Mouse (Mus musculus): ENCODE results near the gene Pfas.
"Not testable (repeated sequence)": the region's sequence is repeated elsewhere in the genome, so short reads cannot be mapped to it uniquely, and the experiment has no call there.

Gene Pfas

DNA sequence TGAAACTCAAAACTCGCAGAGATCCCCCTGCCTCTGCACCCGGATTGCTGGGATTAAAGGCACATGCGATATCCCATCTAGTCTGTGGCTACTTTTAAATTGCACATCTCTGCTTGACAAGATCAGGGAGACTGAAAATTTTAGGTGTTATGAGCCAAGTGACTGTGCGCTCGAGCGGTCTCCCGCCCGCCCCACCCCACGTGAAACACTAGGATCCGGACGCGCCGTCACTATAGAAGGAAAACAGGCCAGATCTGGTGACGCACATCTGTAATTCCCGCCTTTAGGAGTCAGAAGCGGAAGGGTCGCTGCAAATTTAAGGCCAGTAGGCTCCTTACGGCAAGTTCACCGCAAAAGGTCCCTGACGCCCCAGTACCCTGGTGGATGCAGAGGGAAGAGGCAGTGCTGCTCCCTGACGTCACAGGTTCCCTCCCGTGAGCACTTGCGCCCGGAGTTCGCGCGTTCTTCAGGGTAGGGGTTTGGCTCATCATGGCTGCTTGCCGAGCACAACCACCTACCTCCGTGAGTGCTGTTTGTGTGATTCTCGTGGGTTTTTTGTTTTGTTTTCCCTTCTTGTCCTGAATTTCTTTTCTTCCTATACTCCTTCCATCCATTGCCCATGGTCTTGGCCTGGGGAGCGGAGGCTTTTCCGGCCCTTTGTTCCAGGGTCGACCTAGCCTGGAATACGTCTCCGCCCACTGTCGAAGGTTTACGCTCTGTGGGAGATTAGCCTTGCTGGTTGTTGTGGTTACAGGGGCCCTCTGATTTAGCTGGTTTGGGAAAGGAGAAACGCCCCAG is 7.6 kb upstream of the Pfas start, which contains the start of gene Ctc1:
Gene Ctc1 (plus strand): TSS at position 268 of the 798 bp plus-strand sequence.
- peak; percentile 82 to 88 for DNase-seq (ENCODE audit: low spot score in 2 of 2)

DNA sequence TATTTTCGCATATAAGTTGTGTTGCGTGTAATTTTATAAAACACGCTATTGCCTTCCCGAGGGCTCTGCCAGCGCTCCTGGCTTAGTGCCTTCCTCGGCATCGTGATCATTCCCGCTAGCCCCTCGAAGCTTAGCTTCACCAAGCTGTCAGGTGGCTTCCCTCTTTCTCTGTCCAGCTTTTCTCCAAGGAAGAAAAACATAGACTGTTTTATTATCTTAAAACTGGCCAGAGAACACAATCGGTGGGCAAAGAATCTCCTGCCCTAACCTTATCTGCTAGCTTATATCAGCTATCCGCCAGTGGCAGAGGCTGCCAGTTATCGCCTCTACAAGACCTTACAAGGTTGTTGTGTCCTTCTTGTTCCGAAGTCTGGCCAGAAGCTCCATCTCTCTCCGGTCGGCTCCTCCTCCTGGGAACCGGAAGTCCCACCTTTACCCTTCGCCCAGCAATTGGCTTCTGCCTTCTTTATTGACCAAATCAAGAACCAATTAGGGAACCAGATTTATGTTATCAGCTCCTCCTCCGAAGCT is 3.9 kb upstream of the Pfas start:
- DNase-seq (ENCODE audit: low spot score in 2 of 2) = peak; percentile 78 to 80

DNA sequence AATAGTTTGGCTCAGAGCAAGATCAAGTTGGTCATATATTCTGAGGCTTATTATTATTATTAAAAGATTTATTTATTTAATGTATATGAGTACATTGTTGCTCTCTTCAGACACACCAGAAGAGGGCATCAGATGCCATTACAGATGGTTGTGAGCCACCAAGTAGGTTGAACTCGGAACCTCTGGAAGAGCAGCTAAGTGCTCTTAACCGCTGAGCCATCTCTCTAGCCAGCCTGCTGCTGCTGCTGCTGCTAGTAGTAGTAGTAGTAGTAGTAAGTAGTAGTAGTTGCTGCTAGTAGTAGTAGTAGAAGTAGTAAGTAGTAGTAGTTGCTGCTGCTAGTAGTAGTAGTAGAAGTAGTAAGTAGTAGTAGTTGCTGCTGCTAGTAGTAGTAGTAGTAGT is 3.2 kb upstream of the Pfas start:
- not testable (repeated sequence) for DNase-seq (ENCODE audit: low spot score in 2 of 2)

DNA sequence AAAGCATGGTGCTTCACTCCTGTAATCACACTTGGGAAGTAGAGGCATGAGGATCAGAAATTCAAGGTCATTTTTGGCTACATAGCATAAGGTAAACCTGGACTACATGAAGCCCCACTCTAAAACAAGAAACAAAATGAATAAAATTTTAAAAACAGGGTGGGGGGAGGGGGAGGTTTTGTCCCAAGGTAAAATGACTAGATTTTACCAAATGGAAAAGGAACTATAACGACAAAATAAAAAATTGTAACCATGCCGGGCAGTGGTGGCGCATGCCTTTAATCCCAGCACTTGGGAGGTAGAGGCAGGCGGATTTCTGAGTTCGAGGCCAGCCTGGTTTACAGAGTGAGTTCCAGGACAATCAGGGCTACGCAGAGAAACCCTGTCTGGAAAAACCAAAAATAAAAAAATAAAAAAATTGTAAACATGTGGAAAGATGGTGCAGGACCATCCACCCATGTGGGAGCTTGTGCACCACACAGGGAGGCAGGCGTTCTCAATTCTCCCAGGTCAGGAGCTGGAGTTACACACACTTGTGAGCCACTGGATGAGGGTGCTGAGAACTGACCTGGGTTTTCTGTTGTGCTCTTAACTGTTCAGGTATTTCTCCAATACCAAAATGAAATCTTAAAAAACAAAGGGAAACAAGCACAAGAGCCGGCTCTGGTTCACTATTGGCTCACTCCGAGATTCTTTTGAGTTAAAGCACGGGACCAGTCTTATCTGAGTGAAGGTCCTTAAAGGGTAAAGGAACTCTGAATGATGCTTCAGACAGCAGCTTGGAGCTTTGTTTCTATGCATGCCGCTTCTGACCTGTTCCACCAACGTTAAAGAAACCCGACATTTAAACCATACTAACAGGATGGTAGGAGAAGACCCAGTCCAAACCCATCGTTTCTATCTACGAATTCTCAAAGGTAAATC is 2.4 kb upstream of the Pfas start:
- no peak for DNase-seq (ENCODE audit: low spot score in 2 of 2)

DNA sequence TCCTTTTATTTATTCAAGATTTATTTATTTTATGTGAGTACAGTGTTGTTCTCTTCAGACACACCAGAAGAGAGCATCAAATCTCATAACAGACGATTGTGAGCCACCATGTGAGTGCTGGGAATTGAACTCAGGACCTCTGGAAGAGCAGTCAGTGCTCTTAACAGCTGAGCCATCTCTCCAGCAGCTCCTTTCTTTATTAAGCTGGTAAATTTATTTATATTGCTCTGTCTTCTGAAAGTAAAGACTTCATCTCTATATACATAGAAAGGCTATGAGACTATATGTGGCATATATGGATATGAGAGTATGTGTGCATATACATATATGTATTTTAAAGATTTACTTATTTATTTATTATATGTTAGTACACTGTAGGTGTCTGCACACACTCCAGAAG is 1.2 kb upstream of the Pfas start:
- no peak for DNase-seq (ENCODE audit: low spot score in 2 of 2)

DNA sequence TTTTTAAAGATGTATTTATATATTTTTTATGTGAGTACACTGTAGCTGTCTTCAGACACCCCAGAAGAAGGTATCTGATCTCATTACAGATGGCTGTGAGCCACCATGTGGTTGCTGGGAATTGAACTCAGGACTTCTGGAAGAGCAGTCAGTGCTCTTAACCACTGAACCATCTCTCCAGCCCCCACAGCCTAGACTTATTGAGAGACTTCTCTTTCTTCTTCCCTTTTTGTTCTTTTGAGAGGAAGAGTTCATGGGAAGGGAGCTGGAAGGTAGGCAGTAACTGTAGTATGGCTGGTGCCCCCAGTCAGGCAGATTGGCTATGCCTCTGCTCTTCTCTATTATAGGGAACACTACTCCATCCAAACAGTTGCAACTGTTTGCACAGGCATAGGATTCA is 1.7 kb downstream of the Pfas start:
- DNase-seq (ENCODE audit: low spot score in 2 of 2) = not testable (repeated sequence)

DNA sequence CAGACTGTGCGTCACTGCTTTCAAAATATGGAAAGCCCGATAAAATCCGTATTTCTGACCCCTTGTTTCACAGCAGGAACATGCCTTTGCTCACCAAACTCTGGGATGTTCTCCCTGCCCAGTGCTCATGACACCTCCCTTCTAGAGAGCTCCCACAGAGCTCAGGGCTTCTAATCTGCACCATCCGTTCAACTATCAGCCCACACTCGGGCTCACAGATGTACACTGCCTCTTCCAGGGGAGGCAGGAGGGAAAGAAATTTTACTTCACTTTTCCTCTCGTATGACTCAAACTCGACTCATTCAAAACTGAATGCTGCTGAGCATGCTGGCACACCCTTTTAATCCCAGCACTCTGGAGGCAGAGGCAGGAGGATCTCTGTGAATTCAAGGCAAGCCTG is 3.1 kb downstream of the Pfas start:
- no peak for DNase-seq (ENCODE audit: low spot score in 2 of 2)

DNA sequence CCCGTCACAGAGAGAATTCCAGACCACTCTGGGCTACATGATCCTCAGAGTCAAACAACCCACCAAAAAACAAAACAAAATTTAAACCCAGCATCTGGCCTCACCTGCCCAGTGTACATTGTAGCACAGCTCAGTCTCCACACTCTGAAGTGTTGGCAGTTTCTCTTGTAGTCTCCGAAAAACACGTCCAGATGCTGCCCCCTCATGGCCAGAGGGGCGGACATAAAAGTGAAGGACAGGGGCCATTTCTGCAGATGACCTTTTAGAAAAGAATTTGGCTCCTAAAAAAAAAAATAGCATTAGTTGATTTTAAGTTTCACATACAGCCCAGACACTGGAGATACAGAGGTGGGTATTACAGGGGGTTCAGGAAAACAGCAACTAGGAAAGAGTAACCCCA is 4.7 kb downstream of the Pfas start:
- no peak for DNase-seq (ENCODE audit: low spot score in 2 of 2)

DNA sequence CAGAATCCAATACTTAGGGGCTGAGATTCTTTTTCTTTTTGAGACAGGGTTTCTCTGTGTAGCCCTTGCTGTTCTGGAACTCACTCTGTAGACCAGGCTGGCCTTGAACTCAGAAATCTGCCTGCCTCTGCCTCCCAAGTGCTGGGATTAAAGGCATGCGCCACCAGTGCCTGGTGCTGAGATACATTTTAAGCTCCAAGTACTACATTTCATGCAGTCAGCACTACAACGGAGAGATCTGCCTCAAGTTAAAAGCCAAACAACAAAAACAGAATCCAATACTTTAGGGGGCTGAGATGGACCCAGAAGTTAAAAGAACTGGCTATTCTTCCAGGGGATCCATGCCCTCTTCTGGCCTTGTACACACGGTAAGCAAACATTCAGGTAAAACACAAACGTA is 5.5 kb downstream of the Pfas start:
- DNase-seq (ENCODE audit: low spot score in 2 of 2) = not testable (repeated sequence)

DNA sequence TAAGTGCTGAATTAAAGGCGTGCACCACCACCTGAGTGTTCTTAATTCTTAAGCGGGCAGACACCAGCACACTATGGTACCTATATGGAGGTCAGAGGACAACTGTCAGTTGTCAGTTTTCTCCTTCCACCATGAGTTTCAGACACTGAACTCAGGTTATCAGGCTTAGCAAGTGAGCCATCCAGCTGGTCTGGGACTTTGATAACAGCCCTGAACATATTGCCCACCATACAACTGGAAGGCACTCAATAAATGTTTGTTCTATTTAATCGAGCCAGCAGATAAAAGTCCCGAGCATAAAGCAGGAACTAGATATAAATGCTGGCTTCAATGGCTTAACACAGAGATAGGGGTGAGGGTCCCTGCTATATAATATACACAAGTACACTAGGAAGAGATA is 11.2 kb downstream of the Pfas start:
- DNase-seq (ENCODE audit: low spot score in 2 of 2) = no peak

DNA sequence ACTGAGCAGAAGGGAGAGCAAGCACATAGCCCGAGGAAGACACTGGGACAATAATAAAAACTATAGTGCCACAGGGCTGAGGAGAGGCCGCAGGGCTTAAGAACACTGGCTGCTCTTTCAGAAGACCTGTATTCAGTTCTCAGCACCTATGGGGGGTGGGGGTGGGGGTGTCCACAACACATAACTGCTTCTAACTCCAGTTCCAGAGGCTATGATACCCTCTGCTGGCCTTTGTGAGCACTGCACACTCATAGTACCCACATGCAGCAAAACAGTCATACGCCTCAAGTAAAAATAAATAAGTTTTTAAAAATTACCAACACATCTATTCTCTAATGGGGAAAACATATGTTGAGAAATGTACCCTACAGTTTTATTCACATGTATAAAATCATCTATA is 13.9 kb downstream of the Pfas start:
- no peak for DNase-seq (ENCODE audit: low spot score in 2 of 2)

DNA sequence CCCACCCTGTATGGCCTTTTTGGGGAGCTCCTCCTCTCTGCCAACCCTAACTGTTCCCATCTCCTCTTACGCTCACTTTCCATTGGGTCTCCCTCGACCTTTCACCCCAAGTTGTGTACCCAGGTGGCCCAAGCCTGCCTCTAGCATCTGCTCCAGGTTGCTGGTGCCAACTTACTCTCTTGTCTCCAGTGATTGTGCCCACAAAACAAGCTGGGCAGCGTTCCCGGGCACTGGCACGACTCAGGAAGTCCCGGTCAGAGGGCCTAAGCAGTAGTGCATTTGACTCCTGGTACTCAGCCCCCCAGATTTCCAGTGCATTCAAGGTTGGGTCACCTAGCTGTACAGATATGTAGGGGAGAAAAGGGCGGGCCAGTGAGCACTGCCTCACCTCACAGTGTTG is 15.1 kb downstream of the Pfas start:
- DNase-seq (ENCODE audit: low spot score in 2 of 2) = no peak

DNA sequence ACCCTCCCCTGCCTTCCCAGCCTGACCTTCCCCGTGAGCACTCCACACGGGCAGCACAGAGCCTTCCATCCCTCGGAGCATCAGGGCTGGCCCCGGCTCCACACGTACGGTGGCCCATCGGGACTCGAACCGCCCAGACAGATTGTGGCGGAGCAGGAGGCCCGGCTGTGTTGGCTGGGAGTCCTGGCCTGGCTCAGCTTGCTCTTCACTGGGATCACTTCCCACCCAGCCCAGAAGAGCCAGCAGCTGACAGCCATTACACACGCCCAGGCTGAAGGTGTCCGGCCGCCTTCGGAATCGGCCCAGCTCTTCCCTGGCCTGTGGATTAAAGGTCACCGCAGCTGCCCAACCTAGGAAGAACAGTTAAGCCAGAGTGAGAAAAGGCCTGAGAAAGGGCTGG is 19.9 kb downstream of the Pfas start:
- peak in 1 of 2 experiments; percentile 37 for DNase-seq (ENCODE audit: low spot score in 2 of 2)

DNA sequence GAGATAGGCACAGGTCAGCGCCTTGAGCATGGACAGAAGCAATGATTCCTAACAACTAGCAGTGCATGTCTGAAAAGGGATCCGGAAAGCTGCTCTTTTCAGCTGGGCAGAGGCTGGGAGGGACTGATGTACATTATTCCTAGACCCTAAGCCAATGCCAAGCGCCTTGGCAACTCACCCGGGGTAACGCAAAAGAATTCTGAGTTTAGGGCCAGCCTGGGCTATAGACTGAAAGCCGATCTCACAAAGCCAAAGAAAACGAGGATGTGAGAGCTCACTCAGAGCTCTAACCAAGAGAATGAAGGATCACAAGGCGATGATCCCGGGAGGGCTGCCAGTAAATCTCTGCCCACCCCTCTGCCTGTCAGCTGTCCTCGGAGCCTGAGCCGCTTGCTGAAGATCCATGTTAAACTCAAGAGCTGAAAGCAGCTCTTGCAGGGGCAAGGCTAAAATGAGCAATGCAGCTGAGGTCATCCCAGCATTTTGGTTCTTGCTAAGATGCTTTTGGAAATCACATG is 20.8 kb downstream of the Pfas start:
- DNase-seq (ENCODE audit: low spot score in 2 of 2) = no peak

DNA sequence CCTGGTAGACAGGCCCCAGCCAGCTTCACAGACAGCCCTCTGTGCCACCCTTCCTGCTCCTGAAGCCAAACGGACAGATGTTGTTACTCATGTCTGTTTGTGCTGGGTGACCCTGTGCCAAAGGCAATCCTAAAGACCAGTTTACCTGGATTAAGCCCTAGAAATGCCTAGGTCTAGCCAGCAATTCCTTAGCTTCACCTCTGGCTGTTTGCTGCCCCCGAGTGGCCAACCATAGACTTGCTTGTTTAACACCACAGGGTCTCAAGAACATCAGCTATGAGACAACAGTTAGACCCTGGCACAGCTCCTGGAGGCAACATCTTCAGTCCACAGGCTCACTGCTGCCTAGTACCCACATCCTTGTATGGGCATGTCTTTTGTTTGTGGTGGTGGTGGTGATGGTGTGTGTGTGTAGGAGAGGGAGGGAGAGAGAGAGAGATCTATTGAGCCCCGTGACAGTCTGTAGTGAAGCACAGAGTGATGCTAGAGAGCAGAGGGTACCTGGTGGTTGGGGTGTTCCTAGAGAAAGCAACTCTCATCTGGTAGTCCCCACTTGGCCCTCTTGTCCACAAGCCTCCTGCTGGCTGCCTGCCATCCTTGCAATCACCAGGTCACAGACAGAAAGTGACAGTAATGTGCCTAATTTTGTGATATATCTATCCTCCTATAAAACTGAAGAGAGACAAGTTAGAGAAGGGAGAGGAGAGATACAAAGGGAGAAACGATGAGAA is 25.5 kb downstream of the Pfas start:
- peak; percentile 45 to 78 for DNase-seq (ENCODE audit: low spot score in 2 of 2)

DNA sequence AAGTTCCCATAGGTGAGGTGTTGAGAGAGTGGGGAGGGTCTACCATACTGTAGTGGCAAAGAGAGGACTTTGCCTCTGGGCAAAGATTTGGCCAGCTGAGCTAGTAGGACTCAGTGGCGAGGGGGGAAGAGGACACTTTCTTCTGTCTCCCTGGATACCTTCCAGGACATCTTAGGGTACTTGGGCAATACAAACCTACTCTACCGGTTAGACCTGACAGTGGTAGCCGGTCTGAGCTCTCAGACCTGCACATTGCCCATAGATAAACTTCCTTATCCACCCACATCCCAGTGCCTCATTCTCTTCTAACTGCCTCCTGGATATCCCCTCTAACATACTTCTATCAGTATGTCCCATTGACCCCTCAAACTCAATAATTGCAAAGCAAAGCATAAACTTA is 27.3 kb downstream of the Pfas start:
- DNase-seq (ENCODE audit: low spot score in 2 of 2) = no peak

DNA sequence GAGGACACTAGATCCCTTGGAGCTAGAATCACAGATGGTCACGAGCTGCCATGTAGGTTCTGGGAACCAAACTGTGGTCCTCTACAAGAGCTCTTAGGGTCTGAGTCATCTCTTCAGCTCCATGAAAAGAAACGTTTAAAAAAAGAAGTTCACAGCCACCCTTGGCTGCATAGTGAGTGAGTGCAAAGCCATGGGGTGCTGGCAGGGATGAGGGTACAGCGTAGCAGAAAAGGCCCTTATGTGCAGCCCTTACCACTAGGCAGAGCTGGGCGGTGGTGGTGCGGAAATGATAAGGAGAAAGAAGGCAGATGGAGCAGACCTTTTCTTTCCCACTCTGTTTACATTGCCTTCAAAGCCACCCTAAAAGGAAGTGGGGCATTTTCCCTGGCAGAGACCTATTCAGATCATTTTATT is 28.9 kb downstream of the Pfas start:
- no peak for DNase-seq (ENCODE audit: low spot score in 2 of 2)

DNA sequence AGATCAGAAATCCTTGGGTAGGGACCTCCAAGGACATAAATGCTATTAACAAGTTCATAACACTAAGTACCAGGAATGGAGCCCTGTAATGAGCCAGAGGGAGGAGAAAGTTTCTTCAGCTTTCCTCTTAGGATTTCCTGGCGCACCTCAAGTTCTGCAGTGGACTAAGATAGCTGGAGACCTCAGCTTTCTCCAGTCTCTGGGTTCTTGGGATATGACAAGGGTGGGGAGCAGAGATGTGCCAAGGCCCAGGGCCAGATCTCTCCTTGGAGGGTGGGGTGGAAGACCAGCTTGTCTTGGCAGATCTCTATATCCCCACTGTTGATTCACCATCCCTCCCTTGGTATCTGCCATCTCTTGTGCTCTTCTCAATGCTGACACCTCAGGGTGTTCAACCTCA is 32.7 kb downstream of the Pfas start:
- DNase-seq (ENCODE audit: low spot score in 2 of 2) = no peak

DNA sequence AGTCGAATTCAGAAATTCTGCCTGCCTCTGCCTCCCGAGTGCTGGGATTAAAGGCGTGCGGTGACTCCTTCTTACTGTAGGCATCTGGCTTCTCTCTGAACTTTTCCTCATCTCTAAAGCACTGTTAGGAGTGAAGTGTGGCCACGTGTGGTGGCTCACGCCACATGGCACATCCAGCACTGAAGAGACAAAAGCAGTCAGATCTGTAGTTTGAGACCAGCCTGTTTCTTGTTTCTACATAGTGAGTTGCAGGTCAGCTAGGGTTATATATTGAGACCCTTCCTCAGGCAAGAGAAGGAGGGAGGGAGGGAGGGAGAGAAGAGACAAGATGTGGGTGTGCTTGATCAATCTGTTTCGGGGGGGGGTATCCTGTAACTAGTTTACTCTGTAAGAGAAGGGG is 33.2 kb downstream of the Pfas start, which contains the start of gene Rangrf:
Gene Rangrf (minus strand): TSS at position 101 of the 400 bp plus-strand sequence.
- no peak for DNase-seq (ENCODE audit: low spot score in 2 of 2)

DNA sequence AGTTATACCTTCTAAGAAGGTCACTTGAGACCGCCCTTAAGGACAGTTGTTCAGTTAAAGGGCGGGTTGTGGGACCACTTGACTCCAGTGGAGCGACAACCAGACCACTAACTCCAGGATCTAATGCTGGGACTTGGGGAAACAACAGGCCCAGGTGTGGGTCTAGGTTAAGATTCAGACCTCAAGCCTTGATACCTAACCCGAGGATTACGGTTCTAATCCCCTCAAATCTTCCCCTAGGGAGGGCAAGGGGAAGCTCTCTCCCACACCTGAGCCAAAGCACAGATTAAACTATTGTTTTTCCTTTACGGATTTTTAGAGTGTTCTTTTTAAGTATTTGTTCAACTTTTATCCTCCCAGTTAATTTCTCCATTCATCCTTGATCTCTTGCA is 34.2 kb downstream of the Pfas start:
- DNase-seq (ENCODE audit: low spot score in 2 of 2) = no peak

DNA sequence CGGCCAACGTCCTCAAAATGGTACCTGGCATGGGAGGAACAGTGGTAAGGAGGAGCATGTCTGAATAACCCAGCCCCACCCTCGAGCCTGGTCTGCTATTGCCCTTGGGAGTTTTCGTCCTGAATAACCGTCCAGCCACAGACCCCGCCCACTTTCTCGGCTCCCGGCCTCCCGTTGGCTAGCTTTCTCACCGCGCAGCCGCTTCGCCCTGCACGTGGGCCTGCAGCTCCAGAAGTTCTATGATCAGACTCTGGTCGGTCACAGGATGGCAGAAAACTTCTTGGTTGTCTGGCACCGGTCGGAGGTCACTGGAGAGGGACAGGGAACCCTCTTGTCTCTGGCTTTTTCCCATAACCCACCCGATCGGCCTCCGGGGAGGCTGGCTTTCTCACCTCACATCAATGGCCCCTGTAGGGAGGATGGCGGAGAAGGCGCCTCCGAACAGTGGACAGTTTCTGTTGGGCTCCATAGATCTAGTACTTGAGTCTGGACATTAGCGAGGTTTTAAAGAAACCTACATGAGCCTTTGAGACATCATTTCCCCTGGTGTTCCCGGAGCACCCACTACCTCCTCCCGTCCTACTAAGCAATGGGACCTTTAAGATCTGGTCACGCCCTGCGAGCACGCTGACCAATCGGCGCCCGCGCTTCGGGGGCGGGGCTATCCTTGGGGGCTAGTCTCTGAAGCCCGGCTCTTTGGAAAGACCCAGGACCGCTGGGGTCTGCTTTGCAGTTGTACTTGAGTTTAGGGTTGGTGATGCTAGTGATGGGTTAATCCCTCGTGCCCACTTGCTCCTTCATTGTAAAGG is 34.8 kb downstream of the Pfas start:
- peak; percentile 77 to 87 for DNase-seq (ENCODE audit: low spot score in 2 of 2)
